Mouse (Mus musculus): ENCODE measurements around the gene Mapkapk2.

- TF ChIP-seq CTCF (IDR thresholded peaks at IDR 0.05; ENCODE audit: low read depth) (no peak), EP300 (IDR thresholded peaks at IDR 0.05; ENCODE audit: low read depth) (no peak)
Measured at GRCm38 (mm10) chr1:131050011-131050410, 47.6 kb downstream of the Mapkapk2 start.

Measured in liver, postnatal 0 days (tissue).